Mouse (Mus musculus) bone marrow macrophage, adult 2 months (primary cell): ENCODE measurements at regions not wholly inside any gene's neighbourhood (a gene's known extent, or its start where the extent isn't known, plus 50 kb on each side); places are given as distances from the start of the nearest gene placed in this dataset.

ENCODE experiments used
- CTCF ChIP-seq: IDR thresholded peaks from 2 replicates; pipeline ENCODE4 v1.5.1; 2012; ENCODE audit warnings: low read depth, mild to moderate bottlenecking, low read length, moderate library complexity
- POLR2A ChIP-seq: IDR thresholded peaks from 2 replicates; pipeline ENCODE4 v1.6.1; 2012; ENCODE audit warnings: mild to moderate bottlenecking, low read depth, low read length, borderline replicate concordance

- TF ChIP-seq POLR2A = no peak
- peak; percentile 57 for TF ChIP-seq CTCF
Measured at GRCm38 (mm10) chr10:84020023-84020620, 297.5 kb downstream of the 1500009L16Rik start.
